Mouse (Mus musculus) myocyte (in vitro differentiated cells): ENCODE data around the gene Rbfox1.

Experiments used
- CEBPB ChIP-seq: IDR thresholded peaks from 2 replicates; pipeline ENCODE4 v1.6.1; 2011; ENCODE audit warnings: mild to moderate bottlenecking, moderate library complexity; ENCODE audit not compliant: poor library complexity, insufficient read depth, severe bottlenecking
- E2F4 ChIP-seq: IDR thresholded peaks from one replicate; pipeline ENCODE4 v1.6.1; 2011; ENCODE audit warnings: mild to moderate bottlenecking, control low read depth, moderate library complexity; ENCODE audit not compliant: insufficient read depth
- MAX ChIP-seq: IDR thresholded peaks from one replicate; pipeline ENCODE4 v1.6.1; 2011; ENCODE audit warnings: low read depth, mild to moderate bottlenecking, control low read depth
- MYOD1 ChIP-seq, 3 experiments: IDR thresholded peaks; one replicate each; pipeline ENCODE4 v1.6.1; 2011; ENCODE audit warnings: control low read depth in 2 of 3, low read depth in 2 of 3, mild to moderate bottlenecking in 2 of 3, moderate library complexity in 1 of 3; ENCODE audit not compliant: insufficient read length in 2 of 3, control insufficient read depth in 1 of 3
- MYOG ChIP-seq, 3 experiments: IDR thresholded peaks; one replicate each; pipeline ENCODE4 v1.6.1; 2011; ENCODE audit warnings: control low read depth in 2 of 3, low read depth in 2 of 3, mild to moderate bottlenecking in 2 of 3; ENCODE audit not compliant: insufficient read length in 2 of 3, control insufficient read depth in 1 of 3, insufficient read depth in 1 of 3
- POLR2A ChIP-seq: IDR thresholded peaks from one replicate; pipeline ENCODE4 v1.6.1; 2011; ENCODE audit warnings: low read depth, mild to moderate bottlenecking, control low read depth, moderate library complexity; ENCODE audit not compliant: insufficient read length
- POLR2AphosphoS2 ChIP-seq: IDR thresholded peaks from one replicate; pipeline ENCODE4 v1.6.1; 2011; ENCODE audit warnings: low read depth, control low read depth; ENCODE audit not compliant: insufficient read length
- TCF12 ChIP-seq: IDR thresholded peaks from one replicate; pipeline ENCODE4 v1.6.1; 2011; ENCODE audit warnings: mild to moderate bottlenecking, control low read depth; ENCODE audit not compliant: poor library complexity, insufficient read depth, severe bottlenecking
- USF1 ChIP-seq: IDR thresholded peaks from one replicate; pipeline ENCODE4 v1.6.1; 2011; ENCODE audit warnings: low read depth, mild to moderate bottlenecking, control low read depth, moderate library complexity

DNA sequence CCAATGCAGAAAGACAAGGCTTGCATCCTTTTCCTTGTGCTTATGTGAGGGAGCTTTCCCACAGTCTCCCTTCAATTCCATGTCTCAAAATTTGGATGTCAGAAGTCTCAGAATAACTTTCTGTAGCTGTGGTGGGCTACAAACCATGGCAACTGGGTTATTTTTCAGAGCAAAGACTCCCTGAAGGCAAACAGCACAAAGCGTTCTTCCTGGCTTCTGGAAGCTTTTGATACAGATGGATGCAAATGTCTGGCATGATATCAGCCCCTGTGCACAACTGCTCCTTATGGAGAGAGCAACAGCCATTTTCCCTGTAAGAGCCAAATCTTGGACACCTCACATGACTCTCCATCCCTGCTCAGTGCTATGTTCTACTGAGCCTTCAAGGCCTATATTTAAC is 1475.6 kb downstream of the Rbfox1 start:
- TF ChIP-seq USF1 (no peak), E2F4 (no peak), MYOD1 (IDR thresholded peaks at IDR 0.05; ENCODE audit: control insufficient read depth in 1 of 3, insufficient read length in 2 of 3, low read depth in 2 of 3) (no peak), MAX (no peak), MYOG (IDR thresholded peaks at IDR 0.05; ENCODE audit: control insufficient read depth in 1 of 3, insufficient read depth in 1 of 3, insufficient read length in 2 of 3, low read depth in 2 of 3) (no peak), POLR2A (no peak), TCF12 (no peak), POLR2AphosphoS2 (no peak), CEBPB (no peak)
